Mouse (Mus musculus) ES-Bruce4 (cell line): ENCODE data around the gene Myo10. TPM values are rescaled to one million over a fixed set of nuclear protein-coding genes. Genes with fewer than 3 reads are reported as not detected.
"Not testable (repeated sequence)": the region's sequence is repeated elsewhere in the genome, so short reads cannot be mapped to it uniquely, and the experiment has no call there.

ENCODE experiments used
- H3K27ac ChIP-seq: 2 replicates; pipeline ENCODE4 v1.5.1; 2012; ENCODE audit warnings: low read length, inconsistent platforms; ENCODE audit not compliant: insufficient read depth
- H3K27me3 ChIP-seq: 2 replicates; pipeline ENCODE4 v1.6.1; 2012; ENCODE audit warnings: mild to moderate bottlenecking, low read length, inconsistent platforms; ENCODE audit not compliant: control insufficient read depth, poor library complexity, insufficient read depth, severe bottlenecking
- H3K36me3 ChIP-seq: 2 replicates; pipeline ENCODE4 v1.6.1; 2012; ENCODE audit warnings: inconsistent platforms, mild to moderate bottlenecking, low read length, moderate library complexity; ENCODE audit not compliant: control insufficient read depth, poor library complexity, insufficient read depth, severe bottlenecking
- H3K4me1 ChIP-seq: one replicate; pipeline ENCODE4 v1.8.1; 2011; ENCODE audit warnings: low read length; ENCODE audit not compliant: control insufficient read depth, insufficient read depth
- H3K4me3 ChIP-seq: 2 replicates; pipeline ENCODE4 v1.5.1; 2011; ENCODE audit warnings: low read depth, mild to moderate bottlenecking, low read length
- H3K9ac ChIP-seq: 2 replicates; pipeline ENCODE4 v1.6.1; 2012; ENCODE audit warnings: low read depth, mild to moderate bottlenecking, inconsistent platforms; ENCODE audit not compliant: poor library complexity, severe bottlenecking
- H3K9me3 ChIP-seq: replicated peaks from 2 replicates; pipeline ENCODE4 v1.6.1; 2012; ENCODE audit warnings: mild to moderate bottlenecking, low read length, inconsistent platforms; ENCODE audit not compliant: control insufficient read depth, poor library complexity, insufficient read depth, severe bottlenecking
- CTCF ChIP-seq: IDR thresholded peaks from one replicate; pipeline ENCODE4 v1.8.1; 2011; ENCODE audit warnings: low read depth, low read length
- EP300 ChIP-seq: IDR thresholded peaks from 2 replicates; pipeline ENCODE4 v1.6.1; 2011; ENCODE audit warnings: low read depth, low read length; ENCODE audit not compliant: insufficient read depth
- POLR2A ChIP-seq: IDR thresholded peaks from one replicate; pipeline ENCODE4 v1.8.1; 2011; ENCODE audit warnings: low read length; ENCODE audit not compliant: insufficient read depth
- polyA plus RNA-seq: library from polyadenylated mRNA; stranded (reverse); fragments of >200 nt; gene quantifications from 2 replicates; pipeline ENCODE4 v1.2.4, GENCODE M21; 2011; ENCODE audit warnings: low read depth; ENCODE audit not compliant: missing spikeins, insufficient read depth, insufficient read length

Myo10 gene
- polyA plus RNA-seq, 1 experiment, result 171 TPM

- H3K4me3 ChIP-seq, result peak overlapping the region; percentile 44
- no peak for TF ChIP-seq EP300
- TF ChIP-seq POLR2A, result no peak
- TF ChIP-seq CTCF, result no peak
- H3K4me1 ChIP-seq, result peaks cover 2% of the 10 kb centered on the region
- H3K9me3 ChIP-seq, result no peaks in the 10 kb centered on the region
- H3K36me3 ChIP-seq, result no peaks in the 10 kb centered on the region
- no peak overlapping the region for H3K9ac ChIP-seq
- no peaks in the 10 kb centered on the region for H3K27me3 ChIP-seq
- no peak overlapping the region for H3K27ac ChIP-seq
These were observed 91.4 kb downstream of the Myo10 start for GRCm38 (mm10) chr15:25713587-25714361.

GRCm38 (mm10) chr15:25715218-25715995 lies 93.1 kb downstream of the Myo10 start:
- Histone ChIP-seq H3K36me3 (no peaks in the 10 kb centered on the region), H3K4me3 (no peak overlapping the region), H3K27me3 (no peaks in the 10 kb centered on the region), H3K9me3 (no peaks in the 10 kb centered on the region), H3K9ac (no peak overlapping the region), H3K27ac (no peak overlapping the region), H3K4me1 (peaks cover 2% of the 10 kb centered on the region)
- no peak for TF ChIP-seq CTCF
- no peak for TF ChIP-seq EP300
- TF ChIP-seq POLR2A, result no peak

- H3K27me3 ChIP-seq, result no peaks in the 10 kb centered on the region
- peaks cover 2% of the 10 kb centered on the region for H3K4me1 ChIP-seq
- no peak for TF ChIP-seq EP300
- no peak for TF ChIP-seq CTCF
- TF ChIP-seq POLR2A, result no peak
- no peak overlapping the region for H3K9ac ChIP-seq
- no peak overlapping the region for H3K27ac ChIP-seq
- H3K9me3 ChIP-seq, result no peaks in the 10 kb centered on the region
- H3K36me3 ChIP-seq, result no peaks in the 10 kb centered on the region
- no peak overlapping the region for H3K4me3 ChIP-seq
These were observed 93.7 kb downstream of the Myo10 start for GRCm38 (mm10) chr15:25715996-25716395.

GRCm38 (mm10) chr15:25717006-25717405 lies 94.7 kb downstream of the Myo10 start:
- no peak overlapping the region for H3K9ac ChIP-seq
- no peaks in the 10 kb centered on the region for H3K27me3 ChIP-seq
- no peak overlapping the region for H3K27ac ChIP-seq
- H3K4me1 ChIP-seq, result peaks cover 2% of the 10 kb centered on the region
- H3K9me3 ChIP-seq, result no peaks in the 10 kb centered on the region
- no peak overlapping the region for H3K4me3 ChIP-seq
- no peaks in the 10 kb centered on the region for H3K36me3 ChIP-seq
- TF ChIP-seq CTCF (no peak), POLR2A (no peak), EP300 (no peak)

- H3K27me3 ChIP-seq, H3K27ac ChIP-seq, H3K9ac ChIP-seq, H3K9me3 ChIP-seq, H3K4me3 ChIP-seq, H3K4me1 ChIP-seq, H3K36me3 ChIP-seq: not testable (repeated sequence)
These were observed 95.8 kb downstream of the Myo10 start for GRCm38 (mm10) chr15:25718104-25718503.

GRCm38 (mm10) chr15:25719270-25719669 lies 96.9 kb downstream of the Myo10 start:
- Histone ChIP-seq H3K36me3 (no peaks in the 10 kb centered on the region), H3K27me3 (no peaks in the 10 kb centered on the region), H3K9ac (no peak overlapping the region), H3K4me1 (peaks cover 5% of the 10 kb centered on the region), H3K4me3 (no peak overlapping the region), H3K9me3 (no peaks in the 10 kb centered on the region), H3K27ac (no peak overlapping the region)
- TF ChIP-seq CTCF (no peak), EP300 (no peak)
